Mouse (Mus musculus): ENCODE measurements around the gene BC051019. TPM values are rescaled to one million over a fixed set of nuclear protein-coding genes. Genes with fewer than 3 reads are reported as not detected.

The BC051019 gene
- polyA plus RNA-seq (2016; fragmentation: Nextera tagmentation; extraction: Ambion mirVana) = 0.13 and 0.25 TPM in 2 replicates

GRCm38 (mm10) chr7:109723697-109724096 lies at the start of gene BC051019:
BC051019 (minus strand) TSS chr7:109723850.
- no peak within 1 kb of the TSS for H3K4me2 ChIP-seq
- ATAC-seq = no peak
- H3K27me3 ChIP-seq (replicated peaks) = no peaks in the 10 kb centered on the region
- peaks cover 5% of the 10 kb centered on the region; the same call in 1 of the 2 replicates for H3K9me3 ChIP-seq (replicated peaks)
- H3K27ac ChIP-seq = no peak within 1 kb of the TSS
- H3K36me3 ChIP-seq = no peaks in the 10 kb centered on the region
- H3K9ac ChIP-seq = no peak within 1 kb of the TSS
- 75% methylated on average over 5 of the region's 5 CpGs for WGBS (ENCODE audit: insufficient replicate concordance)
- H3K4me1 ChIP-seq = no peaks in the 10 kb centered on the region
- H3K4me3 ChIP-seq = no peak within 1 kb of the TSS

DNA sequence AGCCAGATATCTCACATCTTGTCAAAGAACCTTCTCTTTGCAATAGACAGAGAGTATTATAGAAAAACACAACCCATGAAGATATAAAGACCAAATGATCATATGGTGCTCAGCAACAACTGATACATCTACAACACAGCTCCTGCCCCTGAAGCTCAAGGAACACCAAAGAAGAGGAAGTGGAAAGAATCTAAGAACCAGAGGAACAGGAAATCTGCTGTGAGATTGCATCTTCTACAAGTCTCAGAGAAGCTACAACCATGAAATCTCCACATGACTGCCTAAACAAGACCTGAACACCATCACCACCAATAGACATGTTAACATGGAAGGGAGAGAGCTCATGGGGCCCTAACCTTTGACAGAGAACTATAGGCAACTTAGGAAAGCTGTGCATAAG lies 48.6 kb upstream of the BC051019 start:
- no peak for ATAC-seq
- Histone ChIP-seq H3K27ac (no peak overlapping the region), H3K9ac (no peak overlapping the region), H3K27me3 (replicated peaks) (peaks cover under 1% of the 10 kb centered on the region; the same call in 1 of the 2 replicates), H3K36me3 (no peaks in the 10 kb centered on the region), H3K4me3 (no peak overlapping the region), H3K9me3 (replicated peaks) (no peaks in the 10 kb centered on the region), H3K4me1 (peaks cover 23% of the 10 kb centered on the region), H3K4me2 (no peak overlapping the region)

DNA sequence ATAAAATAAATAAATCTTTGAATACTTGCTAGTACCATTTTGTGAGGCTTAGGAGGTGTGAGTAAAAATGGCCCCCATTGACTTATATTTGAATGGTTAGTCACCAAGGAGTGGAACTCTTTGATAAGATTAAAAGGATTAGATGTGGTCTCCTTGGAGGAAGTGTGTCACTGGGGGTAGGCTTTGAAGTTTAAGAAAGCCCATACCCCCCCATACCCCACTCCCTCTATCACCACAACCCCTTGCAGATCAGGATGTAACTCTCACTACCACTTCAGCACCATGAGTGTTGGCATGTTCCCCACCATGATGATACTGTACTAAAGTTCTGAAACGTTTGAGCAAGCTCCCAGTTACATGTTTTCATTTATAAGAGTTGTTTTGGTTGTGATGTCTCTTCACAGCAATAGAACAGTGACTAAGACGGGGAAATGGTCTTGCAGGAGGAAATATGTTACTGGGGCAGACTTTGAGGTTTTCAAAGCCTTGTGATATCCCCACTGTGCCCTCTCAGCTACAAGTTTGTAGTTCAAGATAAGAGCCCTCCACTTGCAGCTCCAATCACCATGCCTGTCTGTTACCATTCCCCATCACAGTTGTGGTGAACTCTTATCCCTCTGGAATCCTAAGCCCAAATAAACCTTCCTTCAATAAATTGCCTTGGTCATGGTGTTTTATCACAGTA lies 45.2 kb upstream of the BC051019 start:
- H3K4me1 ChIP-seq = peaks cover 31% of the 10 kb centered on the region
- no peaks in the 10 kb centered on the region for H3K9me3 ChIP-seq (replicated peaks)
- 0 out of 2 replicates have a peak overlapping the region, but pooled peaks have one; percentile 4 for H3K4me2 ChIP-seq
- 14% methylated on average over 2 of the region's 2 CpGs for WGBS (ENCODE audit: insufficient replicate concordance)
- H3K36me3 ChIP-seq = no peaks in the 10 kb centered on the region
- no peak overlapping the region for H3K4me3 ChIP-seq
- H3K9ac ChIP-seq = no peak overlapping the region
- H3K27me3 ChIP-seq (replicated peaks) = no peaks in the 10 kb centered on the region
- ATAC-seq = peak; percentile 57; the same call in 1 of the 2 replicates
- no peak overlapping the region for H3K27ac ChIP-seq

GRCm38 (mm10) chr7:109767575-109768350 lies 44.1 kb upstream of the BC051019 start:
- Histone ChIP-seq H3K27ac (peak overlapping the region; percentile 69), H3K27me3 (replicated peaks) (no peaks in the 10 kb centered on the region), H3K9me3 (replicated peaks) (no peaks in the 10 kb centered on the region), H3K4me3 (no peak overlapping the region), H3K4me2 (peak overlapping the region; percentile 47), H3K36me3 (no peaks in the 10 kb centered on the region), H3K9ac (no peak overlapping the region), H3K4me1 (peaks cover 31% of the 10 kb centered on the region)
- 56% methylated on average over 7 of the region's 7 CpGs for WGBS (ENCODE audit: insufficient replicate concordance)
- ATAC-seq = peak; percentile 93

GRCm38 (mm10) chr7:109764009-109764408 lies 40.4 kb upstream of the BC051019 start:
- Histone ChIP-seq H3K27ac (no peak overlapping the region), H3K27me3 (replicated peaks) (no peaks in the 10 kb centered on the region; the same call in 1 of the 2 replicates), H3K4me2 (no peak overlapping the region), H3K4me1 (peaks cover 34% of the 10 kb centered on the region), H3K9me3 (replicated peaks) (no peaks in the 10 kb centered on the region), H3K9ac (no peak overlapping the region), H3K4me3 (no peak overlapping the region), H3K36me3 (no peaks in the 10 kb centered on the region)
- 70% methylated on average over 2 of the region's 2 CpGs for WGBS (ENCODE audit: insufficient replicate concordance)
- no peak for ATAC-seq

DNA sequence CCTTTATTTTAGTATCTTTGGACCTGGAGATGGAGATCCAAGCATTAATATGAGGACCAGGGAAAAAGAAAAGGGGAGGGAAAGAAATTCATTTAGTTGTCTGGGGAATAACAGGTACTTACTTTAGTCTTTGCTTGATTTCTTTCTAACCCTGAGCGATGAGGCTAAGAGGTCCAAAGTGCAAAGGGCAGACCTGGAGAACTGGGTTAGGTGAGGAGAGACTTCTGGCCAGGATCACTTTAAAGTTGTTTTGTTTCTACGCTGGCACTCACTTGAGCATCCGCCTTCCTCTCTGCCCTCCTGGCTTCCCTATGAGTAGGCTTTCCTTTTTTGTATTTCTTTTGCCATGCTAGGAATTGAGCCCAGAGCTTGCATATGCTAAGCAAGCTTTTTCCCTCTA lies 32.6 kb upstream of the BC051019 start:
- H3K4me3 ChIP-seq = no peak overlapping the region
- H3K9ac ChIP-seq = no peak overlapping the region
- H3K9me3 ChIP-seq (replicated peaks) = no peaks in the 10 kb centered on the region
- no peak overlapping the region for H3K4me2 ChIP-seq
- no peak overlapping the region for H3K27ac ChIP-seq
- H3K36me3 ChIP-seq = no peaks in the 10 kb centered on the region
- no peak for ATAC-seq
- peaks cover 25% of the 10 kb centered on the region for H3K4me1 ChIP-seq
- 83% methylated on average over 3 of the region's 3 CpGs for WGBS (ENCODE audit: insufficient replicate concordance)
- H3K27me3 ChIP-seq (replicated peaks) = peaks cover 2% of the 10 kb centered on the region; the same call in 1 of the 2 replicates

GRCm38 (mm10) chr7:109754034-109754433 lies 30.4 kb upstream of the BC051019 start:
- peaks cover 33% of the 10 kb centered on the region for H3K4me1 ChIP-seq
- 0 out of 2 replicates have a peak, but pooled peaks cover 2% of the 10 kb centered on the region for H3K27me3 ChIP-seq (replicated peaks)
- H3K27ac ChIP-seq = no peak overlapping the region
- no peak overlapping the region for H3K4me2 ChIP-seq
- no peak overlapping the region for H3K4me3 ChIP-seq
- no peaks in the 10 kb centered on the region for H3K9me3 ChIP-seq (replicated peaks)
- H3K36me3 ChIP-seq = peaks cover under 1% of the 10 kb centered on the region; the same call in 1 of the 2 replicates
- no peak for ATAC-seq
- 77% methylated on average over 8 of the region's 8 CpGs for WGBS (ENCODE audit: insufficient replicate concordance)
- H3K9ac ChIP-seq = no peak overlapping the region

DNA sequence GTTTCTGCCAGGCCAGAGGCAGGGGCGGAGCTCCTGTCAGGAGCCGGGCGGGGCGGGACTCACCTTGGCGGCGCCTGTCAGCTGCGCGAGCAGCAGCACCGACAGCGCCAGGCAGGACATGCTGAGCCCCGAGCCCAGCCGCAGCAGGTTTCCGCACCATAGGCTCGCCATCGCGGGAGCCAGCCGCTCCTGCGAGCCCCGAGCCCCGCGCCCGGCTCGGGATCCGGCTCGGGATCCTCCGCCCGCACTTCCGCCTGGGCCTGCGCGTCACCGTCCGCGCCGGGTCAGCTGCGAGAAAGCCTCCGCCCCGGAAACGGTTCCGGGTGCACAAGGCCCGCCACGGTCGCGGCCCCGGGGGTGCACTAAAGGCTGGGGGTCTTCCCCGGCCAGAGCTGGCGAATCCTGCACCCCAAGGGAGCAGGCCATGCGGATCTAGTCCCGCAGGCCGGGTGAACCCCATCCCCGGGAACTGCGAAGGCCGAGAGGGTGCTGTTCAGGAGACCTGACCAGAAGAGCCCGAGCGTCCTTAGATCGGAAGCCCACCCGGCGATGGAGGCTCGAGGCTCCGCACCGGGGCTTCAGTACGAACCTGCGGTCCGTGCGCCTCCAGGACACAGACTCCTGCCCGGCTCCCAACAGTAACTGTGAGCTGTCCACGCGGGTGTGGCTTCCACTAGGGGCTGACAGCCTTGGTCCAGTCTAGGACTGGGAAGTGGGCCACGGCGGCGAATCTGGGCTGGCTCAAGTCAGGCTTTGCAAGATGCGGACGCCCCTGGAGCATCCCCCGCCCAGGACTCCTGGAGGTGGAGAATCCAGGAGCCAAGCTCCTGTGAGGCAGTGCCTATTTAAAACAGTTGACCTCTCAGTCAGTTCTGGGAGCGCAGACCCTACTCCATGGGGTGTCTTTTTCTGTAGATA lies 28.6 kb upstream of the BC051019 start, which contains the start of gene Tmem9b:
Gene Tmem9b, minus strand, starts transcription at position 868 of the 918 bp plus-strand sequence.
- Histone ChIP-seq H3K4me3 (peak within 1 kb of the TSS; percentile 95), H3K4me1 (peaks cover 33% of the 10 kb centered on the region)
- WGBS (ENCODE audit: insufficient replicate concordance) = under 1% methylated on average over 72 of the region's 74 CpGs

DNA sequence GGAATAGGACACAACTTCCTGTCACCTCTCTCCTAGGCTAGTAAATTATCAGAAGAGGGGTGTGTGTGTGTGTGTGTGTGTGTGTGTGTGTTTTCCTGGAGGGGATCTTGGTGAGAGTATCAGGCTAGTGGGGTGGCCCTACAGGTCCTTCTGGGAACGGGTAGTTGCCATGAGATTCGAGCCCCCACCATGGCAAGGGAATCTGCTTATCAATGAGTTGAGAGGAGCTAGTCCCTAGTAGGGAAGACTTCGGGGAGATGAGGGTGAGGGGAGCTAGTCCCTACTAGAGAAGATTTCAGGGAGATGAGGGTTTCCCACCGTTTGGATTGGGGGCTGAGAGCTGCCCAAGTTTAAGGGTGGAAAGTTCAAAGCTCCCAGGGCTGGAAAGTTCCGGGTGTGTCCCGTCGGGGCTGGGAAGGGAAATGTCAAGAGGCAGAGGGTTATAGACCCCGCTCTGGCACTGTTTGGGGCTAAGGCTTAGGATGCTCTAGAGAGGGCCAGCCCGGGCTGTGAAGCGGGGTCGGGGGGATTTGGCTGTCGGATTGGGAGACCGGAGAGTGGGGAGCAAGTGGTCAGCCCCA lies 27.9 kb upstream of the BC051019 start:
- peaks cover 5% of the 10 kb centered on the region for H3K36me3 ChIP-seq
- H3K4me3 ChIP-seq = peak overlapping the region; percentile 95
- ATAC-seq = peak; percentile 59
- H3K27me3 ChIP-seq (replicated peaks) = no peaks in the 10 kb centered on the region
- 2% methylated on average over 13 of the region's 13 CpGs for WGBS (ENCODE audit: insufficient replicate concordance)
- H3K27ac ChIP-seq = peak overlapping the region; percentile 91
- peak overlapping the region; percentile 94 for H3K4me2 ChIP-seq
- H3K9me3 ChIP-seq (replicated peaks) = no peaks in the 10 kb centered on the region
- H3K4me1 ChIP-seq = peaks cover 33% of the 10 kb centered on the region
- peak overlapping the region; percentile 93 for H3K9ac ChIP-seq

More for the DNA sequence above, 28.6 kb upstream of the BC051019 start, which contains the start of gene Tmem9b:
- H3K4me2 ChIP-seq = peak within 1 kb of the TSS; percentile 94
- no peaks in the 10 kb centered on the region for H3K9me3 ChIP-seq (replicated peaks)
- H3K27ac ChIP-seq = peak within 1 kb of the TSS; percentile 91
- peaks cover 5% of the 10 kb centered on the region for H3K36me3 ChIP-seq
- no peaks in the 10 kb centered on the region for H3K27me3 ChIP-seq (replicated peaks)
- ATAC-seq = peak; percentile 90
- peak within 1 kb of the TSS; percentile 93 for H3K9ac ChIP-seq

DNA sequence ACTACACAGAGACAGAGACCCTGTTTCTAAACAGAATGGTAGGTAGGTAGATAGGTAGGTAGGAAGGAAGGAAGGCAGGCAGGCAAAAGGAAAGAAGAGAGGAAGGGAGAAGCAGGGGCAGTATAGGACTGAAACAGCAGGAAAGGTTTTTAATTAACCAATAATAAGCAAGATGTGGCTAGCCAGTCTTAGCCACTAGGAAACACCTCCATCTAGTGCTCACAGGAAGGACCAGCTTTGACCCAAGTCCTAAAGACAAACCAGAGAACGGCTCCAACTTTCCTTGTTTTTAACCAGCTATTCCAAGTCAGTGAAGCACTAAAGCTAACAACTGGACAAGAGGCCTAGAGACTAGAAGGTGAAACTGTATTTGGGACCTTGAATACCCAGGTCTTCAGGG lies 24.1 kb upstream of the BC051019 start:
- Histone ChIP-seq H3K27me3 (replicated peaks) (no peaks in the 10 kb centered on the region), H3K27ac (no peak overlapping the region), H3K9ac (no peak overlapping the region), H3K4me2 (no peak overlapping the region), H3K4me3 (no peak overlapping the region), H3K36me3 (peaks cover 38% of the 10 kb centered on the region), H3K4me1 (peaks cover 18% of the 10 kb centered on the region), H3K9me3 (replicated peaks) (no peaks in the 10 kb centered on the region)
- WGBS (ENCODE audit: insufficient replicate concordance) = 73% methylated on average over 1 of the region's 1 CpGs
- no peak for ATAC-seq

GRCm38 (mm10) chr7:109741703-109742102 lies 18.1 kb upstream of the BC051019 start:
- Histone ChIP-seq H3K27me3 (replicated peaks) (no peaks in the 10 kb centered on the region), H3K27ac (no peak overlapping the region), H3K4me2 (no peak overlapping the region), H3K36me3 (peaks cover 64% of the 10 kb centered on the region), H3K4me3 (no peak overlapping the region), H3K9ac (no peak overlapping the region), H3K4me1 (0 out of 2 replicates have a peak, but pooled peaks cover 2% of the 10 kb centered on the region), H3K9me3 (replicated peaks) (no peaks in the 10 kb centered on the region)
- ATAC-seq = no peak
- 86% methylated on average over 4 of the region's 4 CpGs for WGBS (ENCODE audit: insufficient replicate concordance)
